21 mouse cellular contexts compared by ENCODE assay signal in the genomic region with DNA sequence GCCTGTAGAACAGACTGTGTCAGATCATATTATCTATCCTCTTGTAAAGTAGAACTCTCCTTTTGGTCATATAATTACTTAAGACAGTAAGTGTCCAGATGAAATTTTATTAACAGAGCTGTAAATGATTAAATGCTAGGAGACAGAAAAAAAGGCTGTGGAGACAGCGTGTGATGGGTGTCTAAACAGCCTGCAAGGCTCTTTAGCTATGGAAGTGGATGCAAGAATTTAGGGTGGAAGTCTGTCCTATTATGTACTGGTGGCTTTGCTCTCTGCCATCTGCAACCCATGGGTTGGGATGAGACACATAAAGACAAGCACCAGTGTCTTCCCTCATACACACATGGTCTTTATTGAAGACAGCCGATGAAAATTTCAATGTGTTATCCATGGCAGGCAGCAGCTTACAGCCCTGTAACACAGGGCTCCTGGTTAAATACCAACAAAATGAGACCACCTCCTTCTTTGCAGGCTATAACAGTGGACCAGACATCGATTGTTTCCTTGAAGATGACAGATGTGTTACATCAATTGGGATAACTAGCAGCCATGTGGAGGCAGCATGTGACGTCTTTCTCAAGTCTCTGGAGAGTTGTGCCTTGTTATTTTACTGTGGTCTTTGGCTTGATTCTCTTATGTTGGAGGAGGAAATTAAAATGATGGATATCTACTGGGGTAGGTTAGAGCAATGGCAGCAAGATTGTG.
DNase-seq lines count a peak whose midpoint lies in the region; ATAC-seq lines count a peak whose summit lies in the region.
"Had no signal": no experiment of that assay in that cellular context is flagged by ENCODE, and none has a peak within 500 bp of the region (broad histone marks: within the 10 kb centered on the region; RNA-seq: fewer than 3 reads in every experiment).

No protein-coding gene starts in this region.

- no peaks in the 10 kb centered on the region for H3K36me3 ChIP-seq in hindbrain, embryonic 11.5 days (ENCODE audit: control insufficient read depth, insufficient read depth, low read length)
- H3K36me3 ChIP-seq in hindbrain, embryonic 13.5 days, result no peaks in the 10 kb centered on the region
- peaks cover 6% of the 10 kb centered on the region; the same call in 1 of the 2 replicates for H3K36me3 ChIP-seq in kidney, embryonic 15.5 days
- H3K36me3 ChIP-seq: forebrain, embryonic 10.5 days; hindbrain, embryonic 15.5 days had no signal

- no peak overlapping the region for H3K4me2 ChIP-seq in hindbrain, embryonic 11.5 days (replicated peaks; ENCODE audit: low read depth, low read length)
- no peak overlapping the region for H3K4me2 ChIP-seq in hindbrain, embryonic 13.5 days
- no peak overlapping the region for H3K4me2 ChIP-seq in kidney, embryonic 15.5 days
- H3K4me2 ChIP-seq: forebrain, embryonic 13.5 days; heart, embryonic 11.5 days; hindbrain, embryonic 15.5 days had no signal

- no peaks in the 10 kb centered on the region for H3K27me3 ChIP-seq in hindbrain, embryonic 11.5 days (ENCODE audit: control insufficient read depth, insufficient read depth, low read length)
- no peaks in the 10 kb centered on the region for H3K27me3 ChIP-seq in hindbrain, embryonic 13.5 days
- H3K27me3 ChIP-seq in kidney, embryonic 15.5 days, result no peaks in the 10 kb centered on the region
- H3K27me3 ChIP-seq: forebrain, embryonic 13.5 days; hindbrain, embryonic 15.5 days; Patski had no signal

- no peak overlapping the region for H3K27ac ChIP-seq in hindbrain, embryonic 11.5 days (ENCODE audit: low read depth, low read length)
- H3K27ac ChIP-seq in hindbrain, embryonic 13.5 days, result no peak overlapping the region
- H3K27ac ChIP-seq in kidney, embryonic 15.5 days, result 0 out of 2 replicates have a peak overlapping the region, but pooled peaks have one; percentile 37
- H3K27ac ChIP-seq: forebrain, embryonic 10.5 days; forebrain, embryonic 13.5 days; hindbrain, embryonic 15.5 days had no signal

- ATAC-seq in hindbrain, embryonic 11.5 days (ENCODE audit: low FRiP score), result peak; percentile 53; the same call in 1 of the 2 replicates
- no peak for ATAC-seq in hindbrain, embryonic 13.5 days (ENCODE audit: low FRiP score)
- peak; percentile 75 for ATAC-seq in kidney, embryonic 15.5 days (replicated peaks; ENCODE audit: low FRiP score)
- ATAC-seq: forebrain, embryonic 13.5 days; forebrain, embryonic 16.5 days; Patski had no signal

- 60% methylated on average over 4 of the region's 4 CpGs for WGBS in hindbrain, embryonic 11.5 days
- WGBS in hindbrain, embryonic 13.5 days, result 65% methylated on average over 4 of the region's 4 CpGs
- 55% methylated on average over 4 of the region's 4 CpGs for WGBS in kidney, embryonic 15.5 days

- H3K4me1 ChIP-seq in hindbrain, embryonic 11.5 days (replicated peaks; ENCODE audit: control insufficient read depth, insufficient read depth, low read length), result no peaks in the 10 kb centered on the region
- H3K4me1 ChIP-seq in hindbrain, embryonic 13.5 days (replicated peaks), result no peaks in the 10 kb centered on the region
- 0 out of 2 replicates have a peak, but pooled peaks cover 3% of the 10 kb centered on the region for H3K4me1 ChIP-seq in kidney, embryonic 15.5 days
- H3K4me1 ChIP-seq: forebrain, embryonic 13.5 days; hindbrain, embryonic 15.5 days had no signal

- no peaks in the 10 kb centered on the region for H3K9me3 ChIP-seq in hindbrain, embryonic 11.5 days (ENCODE audit: control insufficient read depth, low read length)
- no peaks in the 10 kb centered on the region for H3K9me3 ChIP-seq in hindbrain, embryonic 13.5 days
- no peaks in the 10 kb centered on the region for H3K9me3 ChIP-seq in kidney, embryonic 15.5 days (replicated peaks)
- H3K9me3 ChIP-seq: forebrain, embryonic 10.5 days; forebrain, embryonic 13.5 days; hindbrain, embryonic 15.5 days had no signal

- H3K4me3 ChIP-seq in hindbrain, embryonic 11.5 days (ENCODE audit: low read depth, low read length), result no peak overlapping the region
- H3K4me3 ChIP-seq in hindbrain, embryonic 13.5 days, result no peak overlapping the region
- H3K4me3 ChIP-seq in kidney, embryonic 15.5 days (replicated peaks), result no peak overlapping the region
- H3K4me3 ChIP-seq: forebrain, embryonic 10.5 days; forebrain, embryonic 13.5 days; hindbrain, embryonic 15.5 days had no signal

- no peak overlapping the region for H3K9ac ChIP-seq in hindbrain, embryonic 11.5 days (ENCODE audit: low read depth, low read length)
- no peak overlapping the region for H3K9ac ChIP-seq in hindbrain, embryonic 13.5 days
- H3K9ac ChIP-seq in kidney, embryonic 15.5 days, result no peak overlapping the region
- H3K9ac ChIP-seq: forebrain, embryonic 13.5 days; hindbrain, embryonic 15.5 days had no signal

- DNase-seq in hindbrain, embryonic 11.5 days (ENCODE audit: low spot score), result no peak
- DNase-seq in kidney, adult 18-20 months, result no peak
- DNase-seq in kidney, postnatal 10 days, result peak; percentile 40
- DNase-seq in kidney, postnatal 25 days, result no peak
- DNase-seq in MN1 (ENCODE audit: low spot score), result peak; percentile 52
- DNase-seq in urinary bladder, postnatal 10 days (ENCODE audit: low spot score), result no peak
- DNase-seq: adrenal gland, postnatal 10 days; adrenal gland, postnatal 36 days; cerebellum, adult 18-20 months; cerebellum, adult 9-10 months; cerebellum, postnatal 14 days; gastrocnemius, postnatal 14 days; heart, adult 11 months had no signal

Comparison
In these comparisons a context has a peak if more than half of its experiments do, and no peak if none do; other contexts are left out.
1. DNase-seq: peak in kidney, postnatal 10 days (single experiment) and MN1 (single experiment); none in hindbrain, embryonic 11.5 days (single experiment), kidney, adult 18-20 months (single experiment), kidney, postnatal 25 days (0 of 2) and urinary bladder, postnatal 10 days (single experiment).